Comparison of ENCODE assay signal across 16 mouse cellular contexts in genomic region chr9:71418531-71418930, GRCm38 (mm10).
DNase-seq lines count a peak whose midpoint lies in the region; ATAC-seq lines count a peak whose summit lies in the region.
"Had no signal": no experiment of that assay in that cellular context is flagged by ENCODE, and none has a peak within 500 bp of the region (broad histone marks: within the 10 kb centered on the region; RNA-seq: fewer than 3 reads in every experiment).

No protein-coding gene starts in this region.

- no peak for ATAC-seq in monocyte, adult 5-6 weeks (replicated peaks; ENCODE audit: insufficient number of reproducible peaks, low FRiP score, low TSS enrichment, poor library complexity, severe bottlenecking)
- ATAC-seq: activated CD4-positive, CD25-positive, alpha-beta regulatory T cell, adult 4 months; forebrain, embryonic 14.5 days; hindbrain, embryonic 16.5 days; intestine, embryonic 15.5 days; lung, postnatal 0 days had no signal

- DNase-seq in cerebellum, postnatal 10 days = peak; percentile 12 to 37
- no peak for DNase-seq in cerebellum, adult 11-12 months
- peak; percentile 18 for DNase-seq in left cerebral cortex, postnatal 4 days
- no peak for DNase-seq in left cerebral cortex, postnatal 36 days (ENCODE audit: low spot score in 2 of 2)
- DNase-seq in heart, postnatal 25 days (ENCODE audit: low spot score) = peak; percentile 31
- DNase-seq in lung, postnatal 36 days = no peak
- DNase-seq: adrenal gland, adult 8-10 months; cerebellum, adult 2 months; kidney, adult 8-10 months; kidney, postnatal 10 days had no signal

- intact Hi-C loops in left cerebral cortex, postnatal 4 days (cut with DNase I) = no loop called here
- intact Hi-C loops in left cerebral cortex, postnatal 36 days (cut with DNase I) = no loop called here
- intact Hi-C loops in heart, postnatal 25 days (cut with DNase I) = no loop called here

Comparison
In these comparisons a context has a peak if more than half of its experiments do, and no peak if none do; other contexts are left out.
1. DNase-seq: peak in cerebellum, postnatal 10 days (2 of 2), left cerebral cortex, postnatal 4 days (single experiment) and heart, postnatal 25 days (single experiment); none in cerebellum, adult 11-12 months (single experiment), left cerebral cortex, postnatal 36 days (0 of 2) and lung, postnatal 36 days (single experiment).